Mouse (Mus musculus): Measurements from ENCODE around the gene Hunk.

The Hunk gene

DNA sequence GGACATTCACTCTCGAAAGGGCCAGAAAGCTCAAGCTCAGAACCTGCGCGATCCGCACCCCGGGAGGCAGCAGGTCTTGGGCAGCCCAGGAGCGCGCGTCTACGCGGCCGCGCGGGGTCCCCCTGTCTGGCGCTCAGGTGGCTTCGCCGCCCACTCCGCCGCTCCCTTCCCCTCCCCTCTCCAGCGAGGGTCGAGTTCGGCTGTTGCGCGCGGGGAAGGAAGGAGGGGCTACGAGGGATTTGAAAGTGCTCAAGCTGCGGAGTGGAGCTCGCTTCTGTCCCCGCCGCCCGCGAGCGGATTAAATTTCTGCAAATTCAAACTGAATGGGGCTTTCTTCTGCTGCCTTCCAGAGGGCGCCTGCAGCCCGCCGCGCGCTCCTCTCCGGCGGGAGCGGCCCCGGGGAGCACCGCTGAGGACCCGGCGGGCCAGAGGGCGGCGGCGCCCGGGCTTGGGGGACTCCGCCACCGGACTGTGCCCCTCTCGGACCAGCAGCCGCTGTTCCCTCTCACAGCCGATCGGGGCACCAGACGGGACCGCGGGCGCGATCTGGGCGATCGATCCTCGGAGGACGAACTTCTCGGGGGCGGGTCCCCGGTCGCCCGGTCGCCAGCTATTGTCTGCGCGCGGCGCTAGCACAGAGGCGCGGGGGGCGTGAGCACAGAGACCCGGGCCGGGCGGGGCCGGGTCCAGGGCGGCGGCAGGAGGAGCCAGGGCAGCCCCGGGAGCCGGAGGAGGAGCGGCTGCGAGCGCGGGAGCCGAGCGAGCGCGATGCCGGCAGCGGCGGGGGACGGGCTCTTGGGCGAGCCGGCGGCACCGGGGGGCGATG is at the start of gene Hunk:
Gene Hunk, plus strand, starts transcription at position 326 of the 826 bp plus-strand sequence.
- peak; percentile 55 for DNase-seq (ENCODE audit: low spot score)

DNA sequence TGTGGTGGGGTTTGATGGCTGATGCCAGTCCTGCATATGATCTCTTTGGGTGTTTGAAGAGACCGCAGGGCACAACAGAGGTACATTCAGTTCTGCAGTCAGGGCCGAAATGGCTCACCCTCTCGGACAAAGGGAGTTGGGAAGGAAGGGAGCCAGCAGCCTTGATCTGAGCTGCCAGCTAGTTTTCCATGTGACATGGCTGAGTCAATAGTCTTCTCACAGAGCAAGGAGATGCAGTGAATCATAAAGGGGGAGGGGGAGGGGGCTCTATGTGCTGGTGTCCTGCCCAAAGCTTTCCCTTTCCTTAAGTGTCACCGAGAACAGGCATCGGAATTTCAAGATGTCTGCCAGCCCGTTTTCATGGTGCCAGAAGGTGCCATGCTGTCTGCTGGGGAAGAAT is 46.8 kb upstream of the Hunk start:
- no peak for DNase-seq (ENCODE audit: low spot score)

DNA sequence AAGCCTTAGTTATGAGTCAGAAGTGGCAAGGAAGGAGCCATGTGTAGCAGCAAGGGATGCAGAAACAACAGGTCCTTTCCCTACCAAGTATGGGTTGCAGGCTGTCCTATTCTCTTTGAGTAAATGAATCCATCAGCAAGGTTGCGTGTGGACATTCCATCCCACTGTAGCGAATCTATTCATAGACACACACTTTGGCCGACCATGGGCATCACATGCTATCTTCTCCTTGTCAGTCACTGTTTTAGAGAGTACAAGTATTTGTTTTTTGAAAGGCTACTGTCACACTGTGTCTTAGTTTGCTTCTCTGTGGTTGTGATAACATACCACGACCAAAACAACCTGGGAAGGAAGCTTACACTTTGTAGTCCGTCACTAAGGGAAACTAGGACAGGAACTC is 44.7 kb upstream of the Hunk start:
- no peak for DNase-seq (ENCODE audit: low spot score)

DNA sequence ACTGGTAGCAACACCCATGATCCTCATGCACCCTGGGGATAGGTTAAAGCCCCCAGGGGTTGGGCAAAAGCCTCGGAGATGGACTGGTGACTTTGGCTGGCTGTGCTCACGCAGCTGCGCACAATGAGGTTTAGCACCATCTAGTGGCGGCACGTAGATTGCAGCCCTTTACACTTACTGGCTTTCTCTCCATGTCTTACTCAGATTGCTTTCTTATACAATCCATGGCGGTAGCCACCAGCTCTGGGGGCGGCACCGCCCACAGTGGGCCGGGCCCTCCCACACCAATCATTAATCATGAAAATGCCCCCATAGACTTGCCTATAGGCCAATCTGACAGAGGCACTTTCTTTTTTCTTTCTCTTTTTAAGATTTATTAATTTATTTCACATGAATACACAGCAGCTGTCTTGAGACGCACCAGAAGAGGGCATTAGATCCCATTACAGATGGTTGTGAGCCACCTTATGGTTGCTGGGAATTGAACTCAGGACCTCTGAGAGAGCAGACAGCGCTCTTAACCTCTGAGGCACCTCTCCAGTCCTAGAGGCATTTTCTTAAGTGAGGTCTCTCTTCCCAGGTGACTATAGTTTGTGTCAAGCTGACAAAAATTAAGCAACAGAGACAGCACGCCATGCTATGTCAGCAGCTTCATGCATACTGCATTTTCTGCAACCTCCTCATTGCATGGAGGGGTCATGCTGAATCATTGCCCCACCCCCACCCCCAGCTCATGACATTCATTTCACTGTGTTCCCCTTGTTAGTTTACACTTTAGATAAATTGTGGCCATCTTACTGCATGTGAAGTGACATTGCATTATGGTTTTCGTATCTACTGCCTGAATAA is 35.9 kb upstream of the Hunk start:
- DNase-seq (ENCODE audit: low spot score) = peak; percentile 43

DNA sequence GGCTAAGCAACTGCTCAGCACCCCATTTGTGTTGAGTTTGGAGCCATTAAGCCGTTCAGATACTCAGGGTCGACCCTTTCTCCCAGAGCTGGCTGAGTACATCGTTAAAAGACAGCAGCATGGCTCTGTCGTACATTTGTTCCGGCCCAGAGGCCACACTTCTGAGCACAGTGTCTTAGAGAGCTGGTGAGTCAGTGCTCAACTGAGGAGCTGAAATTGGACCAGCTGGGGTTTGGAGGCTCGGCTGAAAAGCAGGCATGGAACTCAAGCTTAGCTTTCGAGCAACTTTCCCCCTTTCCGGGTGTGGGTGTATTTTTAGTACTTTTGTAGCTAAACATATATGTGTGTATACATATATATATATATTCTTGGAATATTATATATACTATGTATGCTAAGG is 34.1 kb upstream of the Hunk start:
- no peak for DNase-seq (ENCODE audit: low spot score)

DNA sequence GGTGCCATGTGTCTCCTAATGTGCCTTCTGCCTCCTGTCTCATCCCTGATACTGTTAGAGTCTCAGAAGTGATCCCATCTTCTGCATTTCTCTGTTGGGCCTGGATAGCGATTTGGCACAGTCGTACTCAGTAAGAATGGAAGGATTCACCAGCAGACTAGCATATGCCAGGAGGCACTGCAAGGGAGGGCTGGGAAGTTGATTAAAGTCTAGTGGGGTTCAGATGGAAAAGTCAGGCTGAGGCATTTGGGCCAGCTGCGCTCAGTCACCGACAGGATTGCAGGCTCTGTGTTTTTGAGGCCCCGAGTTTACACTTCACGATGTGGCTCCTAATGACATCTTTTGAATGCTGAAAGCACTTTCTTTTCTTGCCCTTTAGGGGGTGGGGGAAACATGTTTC is 33.1 kb upstream of the Hunk start:
- DNase-seq (ENCODE audit: low spot score) = no peak

DNA sequence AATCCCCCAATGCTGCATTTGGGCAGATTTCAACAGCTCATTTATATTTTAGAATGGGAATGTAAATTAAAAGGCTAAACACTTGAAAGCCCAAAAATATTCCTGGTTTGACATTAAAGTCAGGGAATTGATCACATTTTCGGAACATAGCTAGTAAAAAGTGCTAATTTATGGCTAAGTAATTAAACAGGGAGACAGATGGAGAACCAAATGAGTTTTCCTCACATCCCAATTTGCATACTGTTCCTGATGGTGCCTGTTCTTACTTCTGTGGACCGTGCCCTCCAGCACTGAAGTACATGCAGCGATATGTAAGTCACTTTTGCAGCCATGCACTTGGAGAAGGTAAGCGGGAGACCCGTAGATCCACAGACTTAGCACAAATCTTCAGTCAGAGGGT is 32.7 kb upstream of the Hunk start:
- DNase-seq (ENCODE audit: low spot score) = no peak

DNA sequence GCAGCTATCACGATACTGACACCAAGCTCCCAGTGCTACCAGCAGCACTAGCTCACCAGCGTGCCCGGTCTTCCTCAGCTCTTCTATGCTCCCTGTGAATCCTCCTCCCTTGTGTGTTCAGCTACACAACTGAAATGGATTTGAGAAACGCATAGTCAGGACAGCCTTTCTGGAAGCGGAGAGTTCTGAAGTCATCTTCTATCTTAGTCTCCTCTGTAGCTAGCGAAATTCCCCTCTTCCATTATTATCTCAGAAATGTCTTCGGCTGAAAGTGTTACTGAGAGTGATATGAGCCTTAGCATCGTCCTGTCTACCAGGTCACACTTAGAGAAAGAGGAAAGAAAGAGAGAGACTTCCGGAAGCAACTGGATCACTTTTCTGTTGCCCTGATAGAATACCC is 26.5 kb upstream of the Hunk start:
- no peak for DNase-seq (ENCODE audit: low spot score)

DNA sequence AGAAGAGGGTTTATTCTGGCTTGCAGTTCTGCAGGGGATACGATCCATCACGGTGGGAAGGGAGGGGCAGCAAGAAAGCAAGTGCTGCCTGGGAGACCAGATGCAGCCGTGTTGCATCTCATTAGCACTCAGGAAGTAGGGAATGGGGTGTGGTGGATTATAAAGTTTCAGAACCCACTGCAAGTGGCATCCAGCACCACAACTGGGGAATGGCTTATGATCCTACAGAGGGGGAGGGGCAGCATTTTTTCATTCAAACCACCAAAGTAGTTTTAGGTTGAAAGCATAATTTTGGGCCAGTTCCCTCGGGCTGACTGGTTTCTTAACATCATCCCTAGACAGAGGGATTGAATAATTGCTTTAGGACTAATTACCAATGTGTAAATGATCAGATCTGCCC is 26.1 kb upstream of the Hunk start:
- DNase-seq (ENCODE audit: low spot score) = no peak

DNA sequence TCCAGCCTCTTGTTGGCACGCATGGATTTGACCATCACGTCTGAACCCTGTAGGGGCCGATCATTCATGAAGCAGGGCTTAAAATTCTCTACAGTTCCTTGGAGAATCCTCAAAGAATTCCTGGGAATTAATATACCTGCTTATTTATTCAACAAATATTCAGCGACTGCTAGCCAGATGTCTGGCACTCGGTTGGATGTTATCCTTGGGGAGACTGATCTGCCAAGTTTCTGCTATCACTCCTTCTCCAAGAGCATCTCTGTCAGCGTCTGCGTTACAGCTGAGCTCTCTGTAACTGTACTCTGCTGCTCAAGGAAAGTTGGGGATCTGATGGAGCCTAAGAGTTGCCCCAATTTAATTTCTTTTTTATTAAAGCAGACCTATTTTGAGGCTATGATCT is 25.5 kb upstream of the Hunk start:
- DNase-seq (ENCODE audit: low spot score) = no peak

DNA sequence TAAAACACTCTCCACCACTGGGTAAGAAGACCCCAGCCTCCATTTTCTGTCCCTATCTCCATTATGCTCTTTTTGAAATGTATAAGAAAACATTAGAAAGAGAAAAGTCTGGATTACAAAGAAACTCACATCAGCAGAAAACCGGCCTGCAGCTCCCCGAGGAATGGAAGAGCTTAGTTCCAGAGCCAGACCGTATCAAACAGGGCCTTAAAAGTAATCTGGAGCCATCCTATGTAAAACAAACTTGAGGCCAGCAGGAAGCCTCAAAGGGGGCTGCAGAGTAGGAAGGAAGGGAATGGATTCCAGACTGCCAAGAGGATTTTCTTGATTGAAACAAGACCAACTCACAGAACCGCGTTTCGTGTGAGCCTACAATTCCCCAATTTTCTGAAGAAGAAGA is 22.9 kb upstream of the Hunk start:
- no peak for DNase-seq (ENCODE audit: low spot score)

DNA sequence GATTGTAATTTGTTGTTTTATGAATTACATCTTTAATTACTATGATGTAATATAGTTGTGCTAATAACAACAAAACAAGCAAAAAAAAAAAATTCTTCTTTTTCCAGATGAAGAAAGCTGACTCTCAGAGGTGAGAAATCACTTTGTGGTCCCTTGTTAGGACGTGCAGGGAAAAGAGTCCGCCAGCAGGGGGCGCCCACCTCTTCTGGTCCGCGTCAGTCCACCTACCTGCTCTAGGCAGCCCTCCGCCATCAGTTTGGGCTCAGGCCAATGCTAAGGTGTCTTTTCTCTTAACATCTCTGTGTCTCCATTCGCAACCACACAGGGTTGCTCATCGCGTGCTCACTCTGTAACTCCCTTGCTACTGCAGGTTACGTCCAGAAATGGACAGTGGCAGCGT is 5.9 kb upstream of the Hunk start:
- peak; percentile 66 for DNase-seq (ENCODE audit: low spot score)

DNA sequence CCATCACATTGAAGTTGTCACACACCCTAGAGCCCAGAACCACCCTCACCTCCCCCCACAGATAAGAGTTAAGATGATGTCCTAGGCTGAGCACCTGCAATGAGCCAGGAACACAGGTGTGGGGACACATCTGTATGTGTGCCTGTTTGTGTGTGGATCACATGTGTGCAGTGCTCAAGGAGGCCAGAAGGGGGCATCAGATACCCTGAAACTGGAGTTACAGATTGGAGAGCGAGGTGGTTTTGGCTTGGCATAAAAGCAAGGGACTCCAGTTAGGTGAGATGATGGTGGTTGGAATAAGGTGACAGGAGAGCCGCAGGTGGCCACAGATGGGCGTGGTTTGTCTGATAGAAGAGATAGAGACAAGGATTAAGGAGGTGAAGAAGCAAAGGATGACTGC is 4.2 kb upstream of the Hunk start:
- no peak for DNase-seq (ENCODE audit: low spot score)

DNA sequence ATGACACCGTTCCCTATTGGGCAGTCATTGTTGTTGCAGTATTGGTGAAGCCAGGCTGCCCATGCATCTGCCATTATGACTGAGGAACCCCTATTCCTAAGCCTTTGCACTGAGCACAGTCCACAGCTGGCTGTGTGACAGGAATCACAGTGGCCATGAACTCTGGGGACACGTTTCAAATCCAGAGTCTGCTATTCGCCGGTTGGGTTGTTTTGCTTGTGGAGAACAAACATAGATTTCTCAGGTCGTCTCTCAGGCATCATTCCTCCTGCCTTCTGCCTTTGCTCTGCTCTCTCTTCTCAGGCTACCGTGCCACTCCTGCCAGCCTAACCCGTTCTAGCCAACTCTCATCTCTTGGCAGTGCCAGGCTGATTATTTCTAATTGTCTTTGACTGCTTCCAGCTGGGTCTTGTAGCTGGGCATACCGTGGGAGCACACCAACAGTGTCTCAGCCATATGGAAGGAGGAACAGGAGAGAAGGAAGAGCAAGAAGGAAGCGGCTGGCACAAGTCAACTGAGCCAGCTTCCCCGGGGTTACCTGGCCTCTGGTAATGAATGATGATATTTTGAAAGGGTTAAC is 3.0 kb upstream of the Hunk start:
- DNase-seq (ENCODE audit: low spot score) = no peak

DNA sequence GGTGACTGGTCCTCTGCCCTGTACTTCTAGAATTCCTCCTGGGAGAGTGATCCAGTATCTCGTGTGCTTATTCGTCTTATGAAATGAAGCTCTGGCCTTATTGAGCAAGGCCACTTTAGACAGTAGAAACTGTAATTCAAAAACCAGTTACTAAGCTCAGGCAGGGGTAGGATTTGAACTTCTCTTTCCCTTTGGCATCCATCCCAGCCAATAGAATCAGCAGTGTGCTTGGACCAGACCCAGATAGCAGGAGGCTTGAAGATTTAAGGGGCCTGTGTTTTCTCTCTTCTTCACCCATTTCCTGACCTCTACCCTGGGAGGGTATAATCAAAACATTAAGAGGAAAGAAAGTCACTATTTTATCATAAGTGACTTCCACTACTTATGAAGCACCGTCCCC is 1.8 kb upstream of the Hunk start:
- DNase-seq (ENCODE audit: low spot score) = no peak

DNA sequence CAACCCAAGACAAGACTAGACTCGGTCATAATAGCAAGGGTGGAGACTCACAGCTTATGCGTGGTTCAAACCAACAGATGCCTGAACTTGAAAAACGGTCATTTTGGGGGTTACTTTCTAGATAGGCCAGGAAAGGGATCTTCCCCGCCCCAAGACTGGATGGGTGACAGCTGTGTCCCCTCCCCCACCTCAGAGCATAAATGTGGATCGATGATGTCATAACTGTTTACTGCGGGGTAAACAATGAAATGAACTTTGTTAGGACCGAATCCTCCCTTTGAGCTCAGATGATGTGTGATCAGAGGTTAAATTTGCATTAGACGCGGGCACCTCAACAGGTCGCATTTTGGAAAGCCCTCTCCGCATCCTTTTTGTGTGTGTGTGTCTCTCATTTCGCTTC is 967 bp upstream of the Hunk start:
- DNase-seq (ENCODE audit: low spot score) = no peak

DNA sequence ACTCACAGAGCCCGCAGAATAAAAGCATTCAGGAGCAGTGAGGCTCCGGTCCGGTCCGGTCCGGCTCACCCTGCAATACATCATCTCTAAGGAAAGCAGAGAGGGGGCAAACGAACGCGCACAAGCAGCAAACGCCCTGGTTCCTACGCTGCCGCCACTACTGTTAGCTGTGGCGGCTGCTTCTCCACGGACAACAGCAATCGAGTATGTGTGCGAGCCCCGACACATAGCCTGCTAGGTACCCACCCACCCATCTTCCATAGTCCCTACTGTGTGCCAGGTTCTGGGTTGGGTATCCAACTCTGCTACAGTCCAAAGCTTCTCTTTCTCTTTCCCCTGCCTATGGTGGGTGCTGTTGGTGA is 506 bp upstream of the Hunk start:
- DNase-seq (ENCODE audit: low spot score) = no peak

DNA sequence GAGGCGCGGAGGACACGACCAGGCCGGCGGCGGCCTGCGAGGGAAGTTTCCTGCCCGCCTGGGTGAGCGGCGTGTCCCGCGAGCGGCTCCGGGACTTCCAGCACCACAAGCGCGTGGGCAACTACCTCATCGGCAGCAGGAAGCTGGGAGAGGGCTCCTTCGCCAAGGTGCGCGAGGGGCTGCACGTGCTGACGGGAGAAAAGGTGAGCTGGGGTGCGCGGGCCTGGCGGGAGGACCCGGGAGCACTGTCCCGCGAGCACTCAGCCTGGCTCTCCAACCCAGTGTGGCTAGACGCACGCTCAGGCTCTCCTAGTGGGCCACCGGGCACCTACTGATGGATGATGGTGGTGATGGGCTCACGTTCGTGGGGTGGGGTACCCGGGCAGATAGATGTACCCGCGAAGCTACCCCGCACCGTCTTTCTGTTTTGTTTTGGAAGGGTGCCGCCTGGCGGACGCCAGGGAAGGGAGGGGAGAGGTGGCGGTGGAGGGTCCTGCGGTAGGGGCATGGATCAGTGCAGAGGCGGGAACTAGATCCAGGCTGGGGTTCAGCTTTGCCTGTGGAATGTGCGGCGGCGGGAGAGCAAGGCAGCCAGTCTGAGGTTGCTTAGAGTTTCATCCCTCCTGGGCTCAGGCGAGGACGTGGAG is 824 bp downstream of the Hunk start:
- peak; percentile 29 for DNase-seq (ENCODE audit: low spot score)

DNA sequence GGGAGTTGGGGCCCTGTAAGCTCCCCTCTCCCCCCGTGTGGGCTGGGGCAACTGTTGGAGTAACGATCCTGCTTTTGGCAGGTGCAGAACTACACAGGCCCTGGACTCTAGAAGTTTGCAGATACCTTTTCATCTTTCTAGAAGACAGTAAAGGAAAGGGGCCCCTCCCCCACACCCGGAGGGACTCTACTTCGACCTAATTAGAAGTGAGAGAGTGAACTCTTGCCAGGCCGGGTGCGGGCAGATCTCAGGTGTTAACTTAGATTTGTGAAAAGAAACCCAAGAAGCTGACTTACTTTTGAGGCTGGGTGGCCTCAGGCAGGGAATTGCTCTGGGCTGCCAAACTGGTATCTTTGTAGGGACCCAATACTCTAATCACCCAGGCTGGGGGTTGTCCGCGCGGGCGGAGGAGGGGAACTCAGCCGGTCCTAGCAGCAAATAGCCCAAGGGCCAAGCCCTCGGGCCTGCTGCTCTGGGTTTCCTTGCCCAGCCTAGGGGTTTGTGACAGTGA is 1.4 kb downstream of the Hunk start:
- no peak for DNase-seq (ENCODE audit: low spot score)

DNA sequence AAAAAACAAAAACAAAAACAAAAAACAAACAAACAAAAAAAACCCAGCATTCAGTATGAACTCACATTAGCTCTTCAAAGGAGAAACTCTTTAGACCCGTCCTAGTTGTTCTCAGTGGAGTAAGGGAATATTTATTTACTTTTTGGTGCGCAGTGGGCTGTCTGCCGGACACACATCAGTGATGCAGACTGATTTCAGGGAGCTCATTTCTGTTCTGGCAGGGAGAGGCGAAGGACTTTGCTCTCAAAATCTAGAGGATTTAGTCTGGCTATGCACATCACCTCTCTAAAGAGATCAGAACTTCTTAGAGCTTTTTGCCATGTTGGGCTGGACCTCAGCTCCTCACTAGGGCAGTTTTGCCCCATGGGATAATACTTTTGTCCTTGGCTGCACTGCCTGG is 2.1 kb downstream of the Hunk start:
- DNase-seq (ENCODE audit: low spot score) = no peak

DNA sequence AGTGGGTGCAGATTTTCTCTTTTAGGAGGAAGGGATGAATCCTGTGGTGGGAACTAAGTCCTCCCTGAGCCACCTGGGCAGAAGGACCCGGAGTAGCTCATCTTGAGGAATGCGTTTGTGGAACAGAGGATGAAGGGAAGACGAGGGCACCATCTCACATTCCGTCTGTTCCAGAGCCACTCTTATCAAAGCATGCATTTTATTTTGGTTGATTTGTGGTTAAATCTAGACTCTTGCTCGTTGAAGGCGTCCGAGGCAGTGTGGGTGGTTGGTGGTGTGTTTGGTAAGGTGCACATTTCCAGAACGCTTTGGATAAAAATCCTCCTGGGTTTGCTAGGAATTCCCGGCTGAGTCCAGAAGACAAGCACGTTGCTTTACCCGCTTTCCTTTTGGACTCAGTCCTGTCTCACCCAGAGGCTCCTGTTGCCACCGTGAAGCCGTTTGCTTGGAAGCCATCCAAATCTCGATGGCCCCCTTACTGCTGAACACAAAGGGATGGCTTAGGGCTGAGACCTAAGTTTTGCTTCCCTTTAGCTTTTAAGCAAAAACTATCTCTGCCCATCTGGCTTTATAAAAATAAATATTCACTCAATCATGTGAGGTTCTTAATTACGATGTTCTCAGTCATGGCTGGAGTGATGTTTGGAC is 3.4 kb downstream of the Hunk start:
- no peak for DNase-seq (ENCODE audit: low spot score)

DNA sequence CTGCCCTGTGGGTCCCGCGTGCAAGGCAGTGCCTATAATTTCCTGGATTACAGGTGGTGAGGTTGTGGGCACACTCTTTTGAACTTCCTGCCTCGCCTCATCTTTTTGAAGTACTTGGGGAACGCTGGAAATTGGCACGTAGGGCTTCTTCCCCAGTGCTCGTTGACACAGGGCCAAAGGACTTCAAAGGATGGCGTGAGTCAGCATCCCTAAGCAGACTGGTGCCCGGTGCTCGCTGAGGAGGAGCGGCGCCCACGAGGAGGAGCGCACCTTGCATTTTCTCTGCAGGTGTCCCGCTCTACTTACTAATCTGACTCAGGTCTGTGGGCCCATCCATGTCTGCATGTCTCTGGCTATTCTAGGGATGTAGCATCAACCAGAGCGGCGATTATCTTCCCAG is 4.9 kb downstream of the Hunk start:
- no peak for DNase-seq (ENCODE audit: low spot score)
